Mouse (Mus musculus) spleen, postnatal 4 days (tissue): ENCODE results near the gene Atf6.

ENCODE experiments used
- DNase-seq, 2 experiments: peaks; one replicate each; pipeline ENCODE4 v3.0.0; 2022; ENCODE audit warnings: low spot score in 2 of 2

The Atf6 gene

DNA sequence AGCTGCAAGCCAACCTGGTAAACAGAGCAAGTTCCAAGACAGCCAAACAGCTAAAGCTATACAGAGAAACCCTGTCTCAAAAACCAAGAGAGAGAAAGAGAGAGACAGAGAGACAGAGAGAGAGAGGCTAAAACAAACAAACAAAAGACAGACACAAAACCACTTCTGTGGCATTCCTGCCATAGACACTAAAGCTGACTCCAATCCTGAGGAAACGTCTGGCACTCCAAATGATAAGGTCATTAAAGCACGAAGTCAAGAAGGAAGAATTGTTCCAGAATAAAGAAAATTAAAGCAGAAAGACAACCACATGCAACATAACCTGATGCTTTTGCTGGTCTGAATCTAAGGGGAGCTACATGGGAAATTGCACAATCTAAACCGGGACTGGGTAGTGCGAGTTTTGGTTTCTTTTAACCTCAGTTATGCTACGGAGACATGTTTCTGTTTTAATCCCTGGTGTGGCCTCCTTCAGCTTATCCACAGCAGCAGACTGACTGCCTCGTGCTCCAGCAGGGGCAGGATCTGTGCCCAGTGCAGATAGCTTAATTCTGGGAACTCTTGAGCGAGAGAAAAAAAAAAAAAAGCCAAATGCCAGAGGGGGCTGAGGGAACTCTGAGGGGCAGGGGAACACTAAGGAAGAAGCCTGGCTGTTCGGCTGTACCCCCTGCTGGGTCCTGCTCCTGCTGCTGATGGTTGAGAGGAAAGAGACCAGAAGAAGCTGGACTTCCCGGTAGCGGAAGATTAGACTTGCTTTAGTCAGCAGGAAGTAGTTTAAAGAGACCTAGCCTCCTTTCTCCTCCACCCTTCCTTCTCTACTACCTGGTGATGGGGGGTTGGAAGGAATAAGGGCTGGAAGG lies 21.9 kb downstream of the Atf6 start:
- DNase-seq, result peak in 1 of 2 experiments; percentile 27

DNA sequence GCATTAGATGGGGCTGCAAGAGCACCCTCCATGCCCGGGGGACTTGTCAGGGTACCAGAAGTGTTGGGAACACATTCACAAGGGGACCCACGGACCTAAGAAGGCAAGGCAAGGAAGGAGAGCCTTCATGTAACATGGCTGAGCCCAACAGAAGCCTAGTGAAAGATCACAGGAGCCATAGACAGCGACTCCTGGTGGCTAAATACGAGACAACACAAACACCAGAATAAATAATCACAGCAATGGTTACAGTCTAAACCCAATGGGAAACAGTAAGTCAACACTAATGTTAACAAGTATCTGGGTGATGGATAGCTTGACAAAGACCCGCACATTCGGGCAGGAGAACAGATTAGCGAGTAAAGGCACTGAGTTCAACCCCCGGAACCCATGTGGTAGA lies 23.2 kb downstream of the Atf6 start:
- DNase-seq, result peak in 1 of 2 experiments; percentile 22

DNA sequence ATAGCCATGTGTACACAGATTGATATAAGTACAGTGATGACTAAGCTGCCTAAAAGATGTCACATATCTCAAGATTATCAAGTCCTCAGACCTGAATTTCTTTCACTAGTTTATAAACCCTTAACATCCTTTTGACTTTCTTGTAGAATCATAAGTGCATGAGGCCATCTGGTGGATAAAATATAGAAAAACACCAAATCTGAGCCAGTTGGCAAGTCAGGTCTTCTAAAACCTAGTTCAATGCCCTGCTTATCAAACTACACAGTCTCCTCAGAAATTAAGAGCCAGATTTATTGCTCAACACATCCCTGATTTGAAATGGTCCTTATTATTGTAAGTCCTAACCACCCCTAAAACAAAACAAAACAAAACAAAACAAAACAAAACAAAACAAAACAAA lies 27.9 kb downstream of the Atf6 start:
- no peak for DNase-seq

DNA sequence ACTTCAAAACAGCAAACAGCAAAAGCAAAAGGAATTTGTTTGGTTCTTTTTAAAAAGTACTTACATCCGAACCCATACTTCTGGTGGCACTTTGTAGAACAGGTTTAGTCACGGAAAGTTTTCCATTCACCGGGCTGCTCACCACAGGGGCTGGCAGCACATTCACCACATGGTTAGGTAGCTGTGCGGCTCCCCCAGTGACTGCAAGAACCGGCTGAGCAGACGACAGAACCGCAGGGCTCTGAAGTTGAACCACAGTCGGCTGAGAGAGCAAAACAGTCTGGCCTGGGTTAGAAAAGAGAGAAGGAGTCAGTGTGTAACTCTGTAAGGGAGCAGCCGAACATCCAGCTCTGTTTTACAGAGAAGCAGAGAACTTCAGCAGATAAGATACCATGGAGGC lies 32.8 kb downstream of the Atf6 start:
- no peak for DNase-seq

DNA sequence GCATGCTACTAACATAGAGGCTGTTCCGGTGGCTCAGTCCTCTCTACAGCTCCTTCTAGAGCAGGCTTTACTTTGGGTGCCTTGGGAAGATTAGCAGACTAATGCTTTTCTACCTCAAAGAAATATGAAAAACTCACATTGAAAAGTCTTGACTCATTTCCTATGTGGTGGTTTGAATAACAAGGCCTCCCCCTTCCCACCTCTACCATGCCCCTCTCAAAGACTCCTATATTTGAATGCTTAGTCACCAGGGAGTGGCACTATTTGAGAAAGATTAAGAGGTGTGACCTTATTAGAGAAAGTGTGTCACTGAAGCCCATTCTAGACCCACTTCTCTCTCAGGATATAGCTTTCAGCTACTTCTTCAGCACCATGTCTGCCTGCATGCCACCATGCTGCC lies 37.8 kb downstream of the Atf6 start:
- DNase-seq, result no peak

DNA sequence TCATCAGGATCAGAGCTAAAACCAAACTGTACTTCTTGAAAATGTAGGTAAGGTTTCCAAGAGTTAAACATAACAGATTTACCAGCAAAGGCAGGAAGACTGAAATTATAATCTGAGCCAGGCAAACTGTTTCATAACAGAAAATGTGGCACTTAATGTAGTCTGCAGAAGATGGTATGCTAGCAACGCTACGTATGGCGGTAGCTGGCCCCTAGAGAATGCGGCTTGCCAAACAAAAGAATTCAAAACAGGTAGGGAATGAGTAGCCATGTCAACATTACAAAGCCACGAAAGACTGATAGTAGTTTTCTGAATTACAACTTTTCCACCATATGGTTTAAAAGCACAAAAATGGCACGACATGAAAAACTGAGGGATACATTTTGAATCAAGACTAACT lies 38.2 kb downstream of the Atf6 start:
- no peak for DNase-seq

DNA sequence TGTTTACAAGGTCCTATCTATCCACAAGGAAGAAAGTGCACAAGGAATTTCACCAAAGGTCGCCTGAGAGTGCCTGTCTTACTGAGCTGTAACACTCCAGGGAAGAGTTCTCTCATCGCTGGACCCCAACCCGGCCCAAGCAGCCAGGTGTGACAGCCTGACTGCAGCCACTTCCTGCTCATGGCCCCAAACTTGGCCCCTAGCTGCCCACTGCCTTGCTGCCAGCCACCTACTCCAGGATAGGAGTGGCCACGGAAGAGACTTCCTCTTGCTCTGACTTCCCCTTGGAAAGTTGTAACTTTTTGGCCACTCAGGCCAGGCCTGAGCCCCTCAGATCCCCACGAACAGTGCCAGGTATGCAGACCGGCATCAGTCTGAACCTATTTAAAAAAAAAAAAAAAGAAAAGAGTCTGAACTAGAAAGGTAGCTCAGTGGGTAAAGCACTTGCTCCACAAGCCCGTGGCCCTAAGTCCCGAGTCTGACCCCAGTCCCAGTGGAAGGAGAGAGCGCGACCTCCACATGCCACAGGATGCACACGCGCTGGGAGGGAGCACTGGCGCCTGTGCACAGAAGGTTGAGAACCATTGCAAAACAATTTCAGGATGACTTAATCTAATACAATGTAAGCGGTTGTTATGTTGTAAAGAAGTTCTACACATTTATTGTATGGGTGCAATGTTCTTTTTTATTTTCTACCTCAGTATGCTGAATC lies 47.3 kb downstream of the Atf6 start:
- no peak for DNase-seq

DNA sequence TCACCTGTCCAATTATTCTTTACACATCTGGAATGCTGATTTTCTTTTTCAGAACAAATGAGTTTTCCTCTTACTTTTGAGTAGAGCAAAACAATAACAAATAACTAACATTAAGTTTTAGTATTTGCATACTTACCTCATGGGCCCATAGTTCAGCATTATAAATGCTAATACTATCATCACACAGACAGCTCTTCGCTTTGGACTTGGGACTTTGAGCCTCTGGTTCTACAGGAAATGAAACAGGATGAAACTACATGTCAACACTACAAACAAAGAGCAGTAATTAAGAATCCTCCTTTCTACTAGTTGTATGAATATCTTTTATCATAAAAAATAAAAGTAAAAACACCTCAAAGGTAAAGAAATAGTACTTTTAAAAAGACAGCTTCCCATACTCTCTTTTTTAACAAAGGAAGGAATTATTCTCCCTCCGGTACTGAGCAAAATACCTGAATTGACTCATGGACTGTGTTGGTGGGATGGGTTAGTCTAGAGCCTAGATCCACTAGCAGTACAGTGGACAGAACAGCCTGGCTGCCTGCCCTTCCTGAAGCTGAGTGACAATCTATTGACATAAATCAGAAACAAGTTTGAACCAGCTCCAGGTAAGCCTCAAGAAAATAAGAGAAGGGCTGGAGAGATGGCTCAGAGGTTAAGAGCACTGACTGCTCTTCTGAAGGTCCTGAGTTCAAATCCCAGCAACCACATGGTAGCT lies 52.1 kb downstream of the Atf6 start:
- DNase-seq, result no peak

DNA sequence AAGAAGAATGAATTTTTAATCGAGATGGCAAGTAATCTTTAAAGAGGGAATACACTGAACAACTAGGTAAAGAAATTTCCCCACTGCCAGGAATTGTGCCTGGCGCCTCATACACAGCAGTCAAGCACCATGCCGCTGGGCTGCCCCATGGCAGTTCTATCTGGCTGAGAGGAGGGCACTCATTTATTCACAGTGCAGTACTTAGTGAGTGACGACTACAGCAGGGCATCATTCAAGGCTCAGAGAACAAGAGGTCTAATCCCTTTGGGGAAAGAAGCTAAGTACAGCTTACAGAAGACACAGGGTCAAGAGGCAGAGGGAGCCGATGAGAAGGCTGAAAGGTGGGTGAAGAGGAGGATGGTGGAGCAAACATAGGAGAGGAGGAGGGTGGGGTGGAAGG lies 54.7 kb downstream of the Atf6 start:
- no peak for DNase-seq

DNA sequence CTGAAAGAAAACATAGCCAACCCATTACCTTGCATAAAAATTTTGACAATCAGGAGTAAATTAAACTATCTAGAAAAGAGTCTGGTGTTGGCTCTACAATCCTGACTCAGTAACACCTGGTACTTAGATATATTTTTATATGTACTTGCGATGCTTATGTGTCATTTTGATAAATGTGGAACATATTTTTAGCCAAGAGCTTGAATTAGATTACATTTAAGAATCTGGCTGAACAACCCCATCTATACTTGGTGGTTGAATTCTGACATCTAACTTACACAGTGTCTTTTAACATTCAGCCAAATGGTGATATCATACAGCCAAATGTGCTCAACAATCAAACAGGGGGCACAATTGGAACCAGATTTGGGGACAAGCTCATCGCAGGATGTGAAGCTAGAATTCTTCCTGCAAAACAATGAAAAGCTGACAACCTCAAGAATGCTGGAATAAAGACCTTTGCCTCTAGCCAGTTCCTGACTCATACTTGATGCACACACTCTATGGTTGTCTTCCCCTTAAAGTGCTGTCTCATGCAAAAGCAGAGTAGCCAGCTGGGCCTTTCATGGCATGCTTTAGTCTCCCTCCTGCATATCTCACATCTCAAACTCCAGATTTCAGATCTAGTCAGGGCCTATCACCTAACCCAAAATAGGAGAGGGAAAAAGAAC lies 59.8 kb downstream of the Atf6 start:
- no peak for DNase-seq

DNA sequence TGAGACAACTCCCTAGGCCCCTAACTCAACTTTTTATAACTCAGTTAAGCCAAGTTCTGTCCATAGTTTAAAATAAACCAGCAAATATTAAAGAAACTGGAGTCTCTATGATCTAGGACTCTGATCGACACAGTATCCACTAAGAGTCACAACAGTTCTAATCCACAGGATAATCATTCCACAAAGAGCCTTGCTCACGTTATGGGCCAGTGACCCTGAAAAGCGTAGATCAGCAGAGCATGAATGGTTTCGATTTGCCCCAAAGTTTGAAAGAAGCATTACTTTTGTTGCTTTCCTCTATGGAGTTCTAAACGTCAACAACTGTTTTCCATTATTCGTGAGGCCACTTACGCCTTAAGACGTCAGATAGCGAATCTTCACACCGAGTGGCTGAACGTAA lies 62.9 kb downstream of the Atf6 start:
- DNase-seq, result no peak

DNA sequence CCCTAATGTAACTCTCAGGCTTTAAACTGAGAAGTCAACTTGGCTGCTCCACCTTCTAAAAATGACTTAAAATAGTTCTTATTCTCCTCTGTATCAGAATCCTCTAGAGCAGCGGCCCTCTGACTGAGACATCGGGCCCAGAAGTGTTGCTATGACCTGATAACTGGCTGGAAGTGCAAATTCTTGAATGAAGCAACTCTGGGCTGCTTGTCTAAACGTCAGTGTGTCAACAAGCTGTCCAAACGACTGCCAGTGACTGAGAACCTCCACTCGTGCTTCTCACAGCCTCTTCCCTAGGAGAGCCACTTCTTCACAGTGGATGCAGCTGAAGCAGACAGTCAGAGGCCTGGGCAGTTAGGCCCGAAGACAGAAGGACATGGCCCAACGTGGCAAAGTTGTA lies 64.9 kb downstream of the Atf6 start:
- no peak for DNase-seq

DNA sequence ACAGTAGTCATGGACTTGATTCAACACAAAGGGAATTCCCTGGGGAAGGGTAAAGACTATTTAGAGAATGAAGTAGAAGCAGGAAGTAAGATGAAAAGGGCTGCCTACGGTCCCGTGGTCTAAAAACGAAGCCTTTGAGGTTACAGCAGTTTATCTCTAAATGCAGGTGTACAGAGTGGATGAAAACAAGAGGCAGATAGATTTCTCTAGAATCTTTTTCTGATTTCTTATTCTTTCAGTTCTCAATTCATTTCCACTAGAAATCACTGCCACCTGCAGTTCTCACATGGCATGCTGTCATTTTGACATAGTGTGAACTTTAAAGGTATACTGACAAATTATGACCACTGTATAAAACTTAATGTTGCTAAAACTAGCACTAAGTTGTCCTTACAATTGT lies 66.9 kb downstream of the Atf6 start:
- DNase-seq, result no peak

DNA sequence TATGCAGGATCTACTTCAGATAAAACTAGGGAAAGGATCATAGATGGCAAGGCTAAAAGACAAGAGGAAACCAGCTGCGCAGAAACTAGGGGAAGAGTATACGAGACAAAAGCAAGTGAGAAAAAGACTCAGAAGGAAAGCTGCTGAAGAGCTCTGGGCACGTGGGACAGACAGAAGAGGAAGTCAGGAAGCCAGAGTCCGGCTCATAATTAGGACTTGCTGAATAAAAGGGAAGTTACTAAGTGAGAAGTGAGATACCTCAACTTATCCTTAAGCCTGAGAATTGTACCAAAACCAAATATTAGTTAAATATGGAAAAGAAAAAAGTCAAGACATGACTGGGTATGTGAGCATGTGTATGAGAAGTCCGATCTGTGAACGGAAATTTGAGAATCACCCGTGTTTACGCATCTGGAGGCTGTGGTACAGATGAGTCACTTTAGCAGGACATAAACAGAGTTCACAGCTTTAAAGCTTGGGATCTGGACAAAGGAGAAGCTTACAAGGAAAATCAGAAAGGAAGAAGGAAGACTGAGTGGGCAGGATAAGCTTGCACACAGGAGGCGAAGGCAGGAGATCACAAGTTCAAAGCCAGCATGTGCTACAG lies 71.7 kb downstream of the Atf6 start:
- no peak for DNase-seq

DNA sequence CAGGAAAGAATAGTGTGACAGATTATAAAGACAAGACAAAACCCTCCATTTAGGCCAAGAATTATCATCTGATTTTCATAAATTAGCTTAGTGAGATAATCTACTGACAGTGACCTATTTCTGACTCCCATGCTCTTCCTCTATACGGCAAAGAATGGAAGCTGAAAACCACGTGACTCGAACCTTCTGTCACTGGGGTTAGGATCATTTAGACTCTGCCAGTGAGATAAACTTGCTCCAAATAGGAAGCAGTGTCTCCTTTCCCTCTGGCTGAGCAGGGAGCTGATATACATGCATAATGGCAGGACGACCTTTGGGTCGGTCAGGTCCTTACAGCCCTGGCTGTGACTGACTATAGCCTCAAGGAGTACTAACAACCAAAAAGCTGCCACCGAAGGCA lies 76.0 kb downstream of the Atf6 start:
- no peak for DNase-seq

DNA sequence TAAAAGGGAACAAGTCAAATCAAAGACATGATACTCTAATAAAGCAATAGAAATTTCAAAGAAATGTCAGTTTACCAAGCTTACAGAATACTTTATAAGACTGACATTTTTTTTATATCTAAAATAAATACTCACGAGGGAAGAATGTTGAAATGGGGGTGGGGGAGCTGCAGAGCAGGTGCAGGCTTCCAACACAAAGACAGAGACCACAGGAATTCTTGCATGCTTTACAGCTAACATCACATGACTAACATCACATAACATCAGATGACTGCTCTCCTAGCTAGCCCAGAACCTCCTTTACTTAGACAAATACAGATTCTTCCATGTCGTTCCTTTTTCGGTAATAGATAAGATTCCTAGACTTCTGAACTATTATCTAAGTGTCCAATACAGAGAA lies 76.6 kb downstream of the Atf6 start:
- no peak for DNase-seq

DNA sequence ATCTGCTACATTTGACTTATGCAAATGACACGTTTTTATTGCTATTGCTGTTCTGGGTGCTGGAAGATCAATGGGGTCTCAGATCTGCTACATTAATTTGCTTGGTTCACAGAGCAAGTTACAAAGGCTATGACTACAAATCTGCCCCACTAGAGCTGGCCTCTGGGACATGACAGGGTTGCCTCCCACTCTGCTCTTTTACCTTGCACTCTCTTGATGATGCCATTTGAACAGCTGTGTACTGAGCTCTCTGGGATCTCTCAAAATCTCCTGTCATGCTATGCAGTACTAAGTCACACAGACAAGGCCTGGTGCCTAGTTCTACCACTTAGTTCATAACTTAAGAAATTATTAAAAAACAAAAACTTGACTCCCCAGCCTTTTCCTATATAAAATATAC lies 79.9 kb downstream of the Atf6 start:
- no peak for DNase-seq

DNA sequence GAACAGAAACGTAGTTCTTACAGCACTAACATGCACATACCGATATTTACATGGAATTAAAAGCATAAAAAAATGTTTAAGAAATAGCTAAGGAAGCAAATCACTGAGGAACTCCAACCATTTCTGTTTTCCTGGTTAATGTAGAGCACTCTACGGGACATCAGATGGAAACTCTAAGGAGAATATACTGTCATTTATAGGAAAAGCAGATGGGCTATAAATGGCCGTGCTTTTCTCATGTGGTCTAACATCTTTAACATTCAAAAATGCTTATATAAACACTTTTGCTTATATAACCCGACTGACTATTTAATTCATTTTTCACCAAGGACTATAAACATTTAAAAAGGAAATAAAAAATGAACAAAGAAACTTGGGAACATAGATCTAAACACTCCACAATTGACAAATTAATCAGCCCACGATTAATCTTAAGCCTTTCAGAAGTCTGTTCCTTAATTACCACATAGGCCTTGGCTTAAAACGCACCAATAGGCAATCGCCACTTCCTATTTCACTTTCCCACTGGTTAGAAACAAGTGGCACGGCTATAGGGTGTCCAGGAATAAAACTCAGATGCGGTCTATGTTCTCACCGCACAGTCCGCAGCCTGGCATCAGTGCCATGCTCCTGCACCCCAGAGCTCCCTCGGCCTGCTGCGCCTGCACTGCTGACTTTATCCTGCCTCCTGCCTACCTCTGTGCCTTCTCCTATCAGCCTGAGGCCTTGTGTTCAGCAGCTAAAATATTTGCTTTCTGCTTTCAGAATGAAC lies 80.8 kb downstream of the Atf6 start:
- no peak for DNase-seq

DNA sequence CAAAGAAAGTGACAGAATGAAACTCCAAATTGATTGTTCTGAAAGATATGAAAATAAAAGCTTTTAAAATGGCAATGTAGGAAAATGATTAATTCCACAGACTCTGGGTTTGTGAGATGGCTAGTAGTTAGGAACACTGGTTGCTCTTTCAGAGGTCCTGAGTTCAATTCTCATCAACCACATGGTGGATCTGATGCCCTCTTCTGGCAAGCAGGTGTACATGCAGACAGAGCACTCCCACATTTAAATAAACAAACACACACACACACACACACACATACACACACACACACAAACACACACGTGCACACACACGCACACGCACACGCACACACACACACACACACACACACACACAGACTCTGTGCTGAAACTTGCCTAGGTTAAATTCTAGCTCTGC lies 89.9 kb downstream of the Atf6 start:
- no peak for DNase-seq

DNA sequence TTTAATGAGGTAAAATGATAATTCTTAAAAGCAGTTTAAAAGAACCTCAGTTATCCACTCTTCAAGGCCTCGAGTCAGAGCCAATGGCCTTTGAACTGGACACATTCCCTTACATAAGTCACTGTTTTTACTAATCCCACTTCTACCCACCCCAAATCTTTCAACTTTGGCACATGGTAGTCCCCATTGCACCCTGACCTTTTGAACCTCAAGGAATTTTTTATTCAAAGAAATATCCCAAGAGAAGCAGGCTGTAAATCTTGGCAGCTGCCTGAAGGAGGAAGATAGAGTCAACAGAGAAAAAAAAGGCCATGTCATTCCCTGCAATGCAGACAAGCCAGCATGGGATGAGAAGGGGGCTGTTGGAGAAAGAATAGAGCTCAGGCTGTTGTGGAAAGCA lies 93.1 kb downstream of the Atf6 start:
- no peak for DNase-seq

DNA sequence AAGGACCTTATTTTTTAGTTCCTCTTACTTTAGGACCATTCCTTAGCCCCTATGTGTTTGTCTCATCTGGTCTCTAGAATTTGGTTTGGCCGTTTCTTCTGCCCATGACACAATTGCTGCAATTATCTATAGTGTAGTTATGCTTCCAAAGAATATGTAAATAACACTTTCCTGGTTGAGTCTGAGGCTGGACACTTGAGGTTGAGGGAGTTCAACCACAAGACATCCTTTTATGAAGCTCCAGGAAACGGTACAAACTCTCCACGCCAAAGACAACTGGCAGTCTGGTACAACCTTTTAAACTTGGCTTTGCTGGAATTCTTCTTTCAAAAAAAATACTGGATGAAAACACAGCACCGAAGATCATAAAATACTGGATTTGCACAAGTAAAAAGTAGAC lies 94.1 kb downstream of the Atf6 start:
- no peak for DNase-seq
